Mouse (Mus musculus) spleen, postnatal 14 days (tissue): ENCODE measurements around the gene 1700008O03Rik.

Experiments used
- DNase-seq, 2 experiments: peaks; one replicate each; pipeline ENCODE4 v3.0.0; 2021 to 2022; ENCODE audit warnings: low spot score in 2 of 2

Gene 1700008O03Rik

GRCm38 (mm10) chr7:44344622-44345021, 41.0 kb downstream of the 1700008O03Rik start:
- DNase-seq = no peak

GRCm38 (mm10) chr7:44343459-44344015, 42.1 kb downstream of the 1700008O03Rik start:
- DNase-seq = no peak

- no peak for DNase-seq
Observed at GRCm38 (mm10) chr7:44341714-44342113, 43.9 kb downstream of the 1700008O03Rik start.

GRCm38 (mm10) chr7:44341119-44341518, 44.5 kb downstream of the 1700008O03Rik start:
- no peak for DNase-seq

GRCm38 (mm10) chr7:44340226-44340625, 45.4 kb downstream of the 1700008O03Rik start:
- DNase-seq = no peak

- DNase-seq = no peak
Observed at GRCm38 (mm10) chr7:44337121-44337849, 48.3 kb downstream of the 1700008O03Rik start.

GRCm38 (mm10) chr7:44336046-44337021, 49.3 kb downstream of the 1700008O03Rik start:
- DNase-seq = no peak

GRCm38 (mm10) chr7:44335031-44335878, 50.4 kb downstream of the 1700008O03Rik start:
- DNase-seq = no peak

GRCm38 (mm10) chr7:44334139-44334538, 51.5 kb downstream of the 1700008O03Rik start:
- DNase-seq = no peak

- no peak for DNase-seq
Observed at GRCm38 (mm10) chr7:44332336-44332735, 53.3 kb downstream of the 1700008O03Rik start.

GRCm38 (mm10) chr7:44326614-44327013, 59.0 kb downstream of the 1700008O03Rik start:
- no peak for DNase-seq

GRCm38 (mm10) chr7:44322290-44322689, 63.3 kb downstream of the 1700008O03Rik start:
- DNase-seq = no peak

- no peak for DNase-seq
Observed at GRCm38 (mm10) chr7:44320886-44321285, 64.7 kb downstream of the 1700008O03Rik start.

GRCm38 (mm10) chr7:44317913-44318312, 67.7 kb downstream of the 1700008O03Rik start:
- DNase-seq = no peak

GRCm38 (mm10) chr7:44312484-44312883, 73.1 kb downstream of the 1700008O03Rik start:
- DNase-seq = no peak

- DNase-seq = peak in 1 of 2 experiments; percentile 37
Observed at GRCm38 (mm10) chr7:44311713-44312304, 73.8 kb downstream of the 1700008O03Rik start.

GRCm38 (mm10) chr7:44310878-44311712, 74.5 kb downstream of the 1700008O03Rik start:
- no peak for DNase-seq

GRCm38 (mm10) chr7:44310285-44310877, 75.2 kb downstream of the 1700008O03Rik start:
- DNase-seq = no peak
